Mouse (Mus musculus): ENCODE data around the gene Pkig. TPM values are rescaled to one million over a fixed set of nuclear protein-coding genes. Genes with fewer than 3 reads are reported as not detected.
A peak's percentile ranks its signal among the peaks of the same experiment; 100 is the strongest.

Pkig gene
- polyA plus RNA-seq, 1 experiment from 2014 or later: 249 TPM

DNA sequence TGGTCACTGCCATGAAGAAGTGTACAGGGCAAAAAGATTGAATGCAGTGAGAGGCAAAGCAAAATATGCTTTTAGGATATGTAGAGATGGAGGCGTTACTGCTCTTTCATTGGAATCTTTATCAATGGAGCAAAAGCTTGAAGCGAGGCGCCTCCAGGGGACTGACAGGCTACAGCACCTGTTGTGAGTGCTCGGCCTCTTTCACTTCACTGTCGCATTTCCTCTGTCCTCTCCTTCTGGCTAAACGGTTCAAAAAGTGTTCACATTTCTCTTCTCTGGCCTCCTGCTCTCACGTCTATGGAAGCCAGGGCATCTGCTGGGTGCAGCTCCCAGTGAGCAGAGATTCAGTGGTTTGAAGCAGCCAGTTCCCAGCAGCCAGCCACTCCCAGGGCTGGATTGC is 44.2 kb downstream of the Pkig start:
- Histone ChIP-seq H3K9ac (ENCODE audit: low read depth, low read length) (peak overlapping the region; percentile 43; the same call in 1 of the 2 replicates), H3K36me3 (ENCODE audit: control insufficient read depth, insufficient read depth, low read length) (no peaks in the 10 kb centered on the region), H3K27ac (ENCODE audit: low read depth, low read length) (peak overlapping the region; percentile 12; the same call in 1 of the 2 replicates), H3K4me3 (ENCODE audit: low read depth, low read length) (no peak overlapping the region), H3K9me3 (replicated peaks; ENCODE audit: control insufficient read depth, low read length) (no peaks in the 10 kb centered on the region), H3K4me1 (ENCODE audit: control insufficient read depth, insufficient read depth, low read length) (peaks cover 31% of the 10 kb centered on the region), H3K4me2 (no peak overlapping the region), H3K27me3 (ENCODE audit: control insufficient read depth, insufficient read depth, low read length) (no peaks in the 10 kb centered on the region)
- ATAC-seq (replicated peaks; ENCODE audit: insufficient number of reproducible peaks, low FRiP score, low TSS enrichment): no peak
- 62% methylated on average over 7 of the region's 7 CpGs for WGBS (ENCODE audit: insufficient replicate concordance)

DNA sequence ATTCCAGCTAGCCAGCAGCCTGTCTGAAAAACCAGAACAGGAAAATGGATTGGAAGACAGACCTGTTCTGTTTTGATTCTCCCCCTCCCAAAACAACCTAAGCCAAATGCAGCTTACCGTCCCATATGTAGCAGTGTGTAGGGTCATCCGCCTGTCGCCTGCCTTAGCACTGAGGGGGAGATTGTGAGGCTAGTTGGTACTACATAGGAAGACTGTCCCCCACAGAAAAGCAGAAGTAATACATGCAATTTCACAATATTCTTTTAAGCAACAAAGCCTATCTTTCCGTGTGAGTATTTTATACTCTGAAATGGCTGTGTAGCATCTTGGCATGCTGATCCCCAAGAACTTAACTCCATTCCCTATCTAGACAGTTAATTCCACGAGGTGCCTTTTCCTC is 44.7 kb downstream of the Pkig start:
- 67% methylated on average over 5 of the region's 5 CpGs for WGBS (ENCODE audit: insufficient replicate concordance)
- Histone ChIP-seq H3K36me3 (ENCODE audit: control insufficient read depth, insufficient read depth, low read length) (no peaks in the 10 kb centered on the region), H3K4me3 (ENCODE audit: low read depth, low read length) (no peak overlapping the region), H3K4me1 (ENCODE audit: control insufficient read depth, insufficient read depth, low read length) (peaks cover 30% of the 10 kb centered on the region), H3K27me3 (ENCODE audit: control insufficient read depth, insufficient read depth, low read length) (no peaks in the 10 kb centered on the region), H3K9ac (ENCODE audit: low read depth, low read length) (peak overlapping the region; percentile 43; the same call in 1 of the 2 replicates), H3K4me2 (no peak overlapping the region), H3K9me3 (replicated peaks; ENCODE audit: control insufficient read depth, low read length) (no peaks in the 10 kb centered on the region), H3K27ac (ENCODE audit: low read depth, low read length) (peak overlapping the region; percentile 12; the same call in 1 of the 2 replicates)
- no peak for ATAC-seq (replicated peaks; ENCODE audit: insufficient number of reproducible peaks, low FRiP score, low TSS enrichment)

DNA sequence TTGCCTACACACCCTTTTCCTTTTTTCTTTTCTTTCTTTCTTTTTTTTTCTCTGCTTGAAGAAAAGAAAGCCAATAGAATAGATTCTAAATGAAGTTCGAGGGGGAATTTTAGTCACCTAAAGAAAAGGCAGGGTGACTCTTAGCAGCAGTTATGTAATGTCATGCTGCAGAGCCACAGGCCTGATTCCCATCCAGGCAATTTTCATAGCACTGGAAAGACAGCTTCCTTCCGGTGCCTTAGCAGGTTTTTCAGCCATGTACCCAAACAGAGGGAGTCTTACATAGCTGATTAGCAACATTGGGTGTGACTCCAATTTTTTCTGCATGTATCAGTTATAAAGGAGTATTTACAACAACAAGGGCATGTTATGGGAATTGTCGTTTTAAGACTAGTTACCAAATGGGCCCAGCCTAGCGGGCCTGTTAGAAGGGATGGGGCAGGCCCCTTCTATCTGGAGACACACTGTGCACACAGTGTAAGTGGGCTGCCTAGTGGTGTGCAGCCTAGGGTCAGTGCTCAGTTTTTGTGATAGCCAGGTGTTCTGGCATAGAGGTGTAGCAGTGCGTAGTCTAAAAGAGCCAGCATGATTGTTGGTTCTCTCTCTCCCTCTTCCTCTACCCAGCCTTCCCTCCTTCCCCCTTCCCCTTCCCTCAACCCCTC is 45.5 kb downstream of the Pkig start:
- 0 out of 2 replicates have a peak overlapping the region, but pooled peaks have one; percentile 16 for H3K9ac ChIP-seq (ENCODE audit: low read depth, low read length)
- H3K4me2 ChIP-seq: no peak overlapping the region
- no peaks in the 10 kb centered on the region for H3K9me3 ChIP-seq (replicated peaks; ENCODE audit: control insufficient read depth, low read length)
- 77% methylated on average over 5 of the region's 5 CpGs for WGBS (ENCODE audit: insufficient replicate concordance)
- H3K4me1 ChIP-seq (ENCODE audit: control insufficient read depth, insufficient read depth, low read length): peaks cover 27% of the 10 kb centered on the region
- no peak overlapping the region for H3K4me3 ChIP-seq (ENCODE audit: low read depth, low read length)
- no peak for ATAC-seq (replicated peaks; ENCODE audit: insufficient number of reproducible peaks, low FRiP score, low TSS enrichment)
- no peaks in the 10 kb centered on the region for H3K36me3 ChIP-seq (ENCODE audit: control insufficient read depth, insufficient read depth, low read length)
- H3K27me3 ChIP-seq (ENCODE audit: control insufficient read depth, insufficient read depth, low read length): no peaks in the 10 kb centered on the region
- H3K27ac ChIP-seq (ENCODE audit: low read depth, low read length): no peak overlapping the region

DNA sequence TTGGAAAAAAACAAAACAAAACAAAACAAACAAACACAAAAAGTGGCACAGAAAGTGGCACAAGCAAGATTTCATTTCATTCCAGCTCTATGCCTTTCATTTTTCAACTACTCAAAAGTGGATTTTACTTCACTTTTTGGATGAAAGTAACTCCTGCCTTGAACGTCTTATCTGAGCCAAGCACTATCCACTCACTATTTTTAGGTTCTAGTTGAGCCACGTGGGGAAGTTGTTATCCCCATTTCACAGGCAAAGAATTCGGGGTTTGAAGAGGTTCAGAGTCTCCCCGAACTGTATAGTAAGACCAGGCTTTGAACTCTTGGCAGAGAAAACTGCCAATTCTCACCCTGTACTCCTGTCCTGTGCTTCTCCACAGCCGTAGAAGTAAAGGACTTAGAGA is 50.1 kb downstream of the Pkig start:
- Histone ChIP-seq H3K9me3 (replicated peaks; ENCODE audit: control insufficient read depth, low read length) (no peaks in the 10 kb centered on the region), H3K4me2 (no peak overlapping the region), H3K27ac (ENCODE audit: low read depth, low read length) (peak overlapping the region; percentile 46; the same call in 1 of the 2 replicates), H3K36me3 (ENCODE audit: control insufficient read depth, insufficient read depth, low read length) (no peaks in the 10 kb centered on the region), H3K27me3 (ENCODE audit: control insufficient read depth, insufficient read depth, low read length) (no peaks in the 10 kb centered on the region), H3K4me1 (ENCODE audit: control insufficient read depth, insufficient read depth, low read length) (peaks cover 43% of the 10 kb centered on the region), H3K4me3 (ENCODE audit: low read depth, low read length) (no peak overlapping the region), H3K9ac (ENCODE audit: low read depth, low read length) (no peak overlapping the region)
- WGBS (ENCODE audit: insufficient replicate concordance): 37% methylated on average over 5 of the region's 5 CpGs
- ATAC-seq (replicated peaks; ENCODE audit: insufficient number of reproducible peaks, low FRiP score, low TSS enrichment): no peak

DNA sequence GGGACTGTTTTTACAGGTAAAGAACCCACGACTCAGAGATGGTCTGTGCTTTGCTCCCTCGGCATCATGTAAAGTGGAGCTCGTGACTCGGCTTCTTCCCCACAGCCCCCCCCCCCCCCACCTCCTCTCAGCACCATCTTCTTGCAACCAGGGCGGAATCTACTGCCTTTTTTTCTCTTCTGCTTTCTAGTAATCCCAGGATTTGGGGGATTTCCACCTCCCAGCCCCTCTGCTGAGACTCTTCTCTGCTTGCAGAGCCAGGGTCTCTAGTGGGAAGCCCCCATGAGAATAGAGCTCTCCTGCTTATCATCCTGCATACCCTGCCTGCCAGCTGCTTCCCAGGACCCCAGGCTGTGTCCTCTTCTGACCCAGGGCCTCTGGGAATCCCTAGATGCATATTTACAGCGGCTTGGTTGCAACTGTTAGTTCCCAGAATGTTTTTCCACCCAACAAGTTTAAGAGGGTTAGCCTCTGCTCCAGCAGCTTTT is 50.6 kb downstream of the Pkig start:
- Histone ChIP-seq H3K9ac (ENCODE audit: low read depth, low read length) (no peak overlapping the region), H3K36me3 (ENCODE audit: control insufficient read depth, insufficient read depth, low read length) (no peaks in the 10 kb centered on the region), H3K27me3 (ENCODE audit: control insufficient read depth, insufficient read depth, low read length) (no peaks in the 10 kb centered on the region), H3K27ac (ENCODE audit: low read depth, low read length) (peak overlapping the region; percentile 46; the same call in 1 of the 2 replicates), H3K4me1 (ENCODE audit: control insufficient read depth, insufficient read depth, low read length) (peaks cover 40% of the 10 kb centered on the region), H3K4me3 (ENCODE audit: low read depth, low read length) (no peak overlapping the region), H3K4me2 (no peak overlapping the region), H3K9me3 (replicated peaks; ENCODE audit: control insufficient read depth, low read length) (no peaks in the 10 kb centered on the region)
- no peak for ATAC-seq (replicated peaks; ENCODE audit: insufficient number of reproducible peaks, low FRiP score, low TSS enrichment)
- WGBS (ENCODE audit: insufficient replicate concordance): 73% methylated on average over 6 of the region's 6 CpGs

DNA sequence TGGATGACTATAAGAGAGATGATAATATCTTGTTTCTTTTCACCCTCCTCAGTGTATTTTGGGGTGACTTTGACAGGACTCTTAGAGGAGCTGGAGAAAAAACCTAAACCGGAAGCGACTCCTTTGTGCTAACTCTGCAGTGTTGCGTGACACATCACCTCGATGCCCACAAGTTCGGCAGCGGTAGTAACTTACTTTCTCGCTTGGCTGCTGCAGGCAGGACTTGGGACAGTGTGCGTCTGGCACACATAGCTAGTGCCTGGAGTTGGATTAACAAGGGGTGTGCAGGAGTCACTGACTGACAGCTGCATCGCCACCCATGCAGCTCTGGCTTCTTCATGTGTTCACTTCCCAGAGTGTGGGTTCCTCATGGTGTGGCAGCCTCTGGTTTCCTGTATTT is 51.8 kb downstream of the Pkig start:
- H3K4me2 ChIP-seq: no peak overlapping the region
- no peak overlapping the region for H3K4me3 ChIP-seq (ENCODE audit: low read depth, low read length)
- H3K9me3 ChIP-seq (replicated peaks; ENCODE audit: control insufficient read depth, low read length): no peaks in the 10 kb centered on the region
- no peaks in the 10 kb centered on the region for H3K27me3 ChIP-seq (ENCODE audit: control insufficient read depth, insufficient read depth, low read length)
- 93% methylated on average over 9 of the region's 9 CpGs for WGBS (ENCODE audit: insufficient replicate concordance)
- no peak overlapping the region for H3K9ac ChIP-seq (ENCODE audit: low read depth, low read length)
- 0 out of 2 replicates have a peak overlapping the region, but pooled peaks have one; percentile 41 for H3K27ac ChIP-seq (ENCODE audit: low read depth, low read length)
- peaks cover 34% of the 10 kb centered on the region for H3K4me1 ChIP-seq (ENCODE audit: control insufficient read depth, insufficient read depth, low read length)
- no peak for ATAC-seq (replicated peaks; ENCODE audit: insufficient number of reproducible peaks, low FRiP score, low TSS enrichment)
- H3K36me3 ChIP-seq (ENCODE audit: control insufficient read depth, insufficient read depth, low read length): no peaks in the 10 kb centered on the region

DNA sequence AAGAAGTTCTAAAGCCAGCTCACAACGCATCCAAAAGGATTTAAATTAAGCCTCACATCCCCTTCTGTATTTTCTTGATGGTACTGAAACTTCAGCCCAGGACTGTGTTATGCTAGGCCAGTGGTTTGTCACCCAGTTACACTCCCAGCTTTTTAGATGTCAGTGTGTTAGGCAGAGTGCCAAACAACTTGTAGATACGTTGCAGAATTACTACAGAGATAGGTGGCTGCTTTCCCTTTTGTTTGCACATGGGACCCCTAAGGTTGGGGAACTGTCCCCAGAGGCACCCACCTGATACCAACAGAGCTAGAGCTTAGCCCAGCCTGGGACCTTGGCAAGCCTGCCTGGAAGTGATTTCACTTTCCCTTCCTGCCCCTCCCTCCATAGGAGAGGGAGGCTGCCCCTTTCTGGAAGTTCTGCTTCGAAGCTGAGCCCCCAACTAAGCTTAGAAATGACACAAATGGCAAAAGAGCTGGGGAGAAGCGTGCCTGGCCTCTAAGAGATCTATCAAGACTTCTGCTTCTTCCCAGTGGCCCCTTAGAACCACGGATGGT is 52.5 kb downstream of the Pkig start:
- no peaks in the 10 kb centered on the region for H3K36me3 ChIP-seq (ENCODE audit: control insufficient read depth, insufficient read depth, low read length)
- H3K4me2 ChIP-seq: no peak overlapping the region
- H3K27me3 ChIP-seq (ENCODE audit: control insufficient read depth, insufficient read depth, low read length): no peaks in the 10 kb centered on the region
- no peak overlapping the region for H3K4me3 ChIP-seq (ENCODE audit: low read depth, low read length)
- 70% methylated on average over 5 of the region's 5 CpGs for WGBS (ENCODE audit: insufficient replicate concordance)
- no peak for ATAC-seq (replicated peaks; ENCODE audit: insufficient number of reproducible peaks, low FRiP score, low TSS enrichment)
- no peaks in the 10 kb centered on the region for H3K9me3 ChIP-seq (replicated peaks; ENCODE audit: control insufficient read depth, low read length)
- H3K4me1 ChIP-seq (ENCODE audit: control insufficient read depth, insufficient read depth, low read length): peaks cover 37% of the 10 kb centered on the region
- H3K9ac ChIP-seq (ENCODE audit: low read depth, low read length): no peak overlapping the region
- H3K27ac ChIP-seq (ENCODE audit: low read depth, low read length): peak overlapping the region; percentile 62; the same call in 1 of the 2 replicates

DNA sequence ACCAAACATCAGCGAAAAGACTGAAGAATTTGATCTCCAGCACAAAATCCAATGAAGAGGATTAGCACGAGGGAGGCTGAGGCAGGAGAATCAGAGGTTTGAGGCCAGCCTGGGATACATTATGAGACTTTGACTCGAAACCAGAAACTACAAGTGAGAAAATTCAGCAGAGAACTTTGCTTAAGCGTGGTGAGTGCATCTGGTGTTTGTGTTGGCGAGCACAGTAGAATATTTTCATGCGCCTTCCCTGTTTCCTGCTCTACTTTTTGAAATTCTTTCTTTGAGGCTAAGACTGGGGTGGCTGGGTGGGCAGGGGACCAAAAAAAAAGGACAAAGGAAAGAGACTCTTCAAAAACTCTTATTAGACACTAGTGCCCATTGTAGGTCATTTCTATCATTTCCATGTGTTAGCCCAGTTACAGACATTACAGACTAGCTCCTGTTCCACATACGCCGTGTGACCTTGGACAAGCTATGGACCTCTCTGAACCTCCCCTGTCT is 53.2 kb downstream of the Pkig start:
- Histone ChIP-seq H3K9ac (ENCODE audit: low read depth, low read length) (no peak overlapping the region), H3K4me2 (no peak overlapping the region)

More for the DNA sequence above, 53.2 kb downstream of the Pkig start:
- H3K4me1 ChIP-seq (ENCODE audit: control insufficient read depth, insufficient read depth, low read length): peaks cover 44% of the 10 kb centered on the region
- no peak overlapping the region for H3K27ac ChIP-seq (ENCODE audit: low read depth, low read length)
- ATAC-seq (replicated peaks; ENCODE audit: insufficient number of reproducible peaks, low FRiP score, low TSS enrichment): no peak
- no peak overlapping the region for H3K4me3 ChIP-seq (ENCODE audit: low read depth, low read length)
- H3K36me3 ChIP-seq (ENCODE audit: control insufficient read depth, insufficient read depth, low read length): no peaks in the 10 kb centered on the region
- no peaks in the 10 kb centered on the region for H3K9me3 ChIP-seq (replicated peaks; ENCODE audit: control insufficient read depth, low read length)
- 83% methylated on average over 8 of the region's 8 CpGs for WGBS (ENCODE audit: insufficient replicate concordance)
- H3K27me3 ChIP-seq (ENCODE audit: control insufficient read depth, insufficient read depth, low read length): no peaks in the 10 kb centered on the region

All from heart, embryonic 11.5 days (tissue).